Mouse (Mus musculus) stomach, postnatal 0 days (tissue): ENCODE measurements around the gene Bcas3. TPM values are rescaled to one million over a fixed set of nuclear protein-coding genes. Genes with fewer than 3 reads are reported as not detected.

Experiments used
- ATAC-seq: fragments of 200-750 bp; cut with Nextera tagmentation; 2 replicates; pipeline ENCODE4 v1.8.0; 2017; ENCODE audit not compliant: low FRiP score, low TSS enrichment
- DNase-seq: peaks from one replicate; pipeline ENCODE4 v3.0.0-alpha.2; 2016; ENCODE audit warnings: low spot score
- H3K27ac ChIP-seq: fragments of 300-500 bp; sonication (generic); replicated peaks from 2 replicates; pipeline ENCODE4 v1.5.1; 2014; ENCODE audit warnings: mild to moderate bottlenecking, control low read depth
- H3K27me3 ChIP-seq: fragments of 300-500 bp; sonication (generic); 2 replicates; pipeline ENCODE4 v1.6.1; 2014; ENCODE audit warnings: low read length; ENCODE audit not compliant: control insufficient read depth, insufficient read depth
- H3K36me3 ChIP-seq: fragments of 300-500 bp; sonication (generic); 2 replicates; pipeline ENCODE4 v1.6.1; 2014; ENCODE audit warnings: low read length, mixed read lengths; ENCODE audit not compliant: control insufficient read depth, insufficient read depth
- H3K4me1 ChIP-seq: fragments of 300-500 bp; sonication (generic); replicated peaks from 2 replicates; pipeline ENCODE4 v1.6.1; 2014; ENCODE audit warnings: antibody characterized with exemption; ENCODE audit not compliant: control insufficient read depth, insufficient read depth
- H3K4me2 ChIP-seq: fragments of 300-500 bp; sonication (generic); replicated peaks from 2 replicates; pipeline ENCODE4 v1.6.1; 2014; ENCODE audit warnings: low read depth, mild to moderate bottlenecking, control low read depth, moderate library complexity
- H3K4me3 ChIP-seq: fragments of 300-500 bp; sonication (generic); 2 replicates; pipeline ENCODE4 v1.5.1; 2014; ENCODE audit warnings: low read depth, low read length, control low read depth
- H3K9ac ChIP-seq: fragments of 300-500 bp; sonication (generic); 2 replicates; pipeline ENCODE4 v1.6.1; 2014; ENCODE audit warnings: mild to moderate bottlenecking, low read length, control low read depth, mixed read lengths
- H3K9me3 ChIP-seq: fragments of 300-500 bp; sonication (generic); 2 replicates; pipeline ENCODE4 v1.6.1; 2016; ENCODE audit warnings: low read length; ENCODE audit not compliant: control insufficient read depth
- CTCF ChIP-seq: IDR thresholded peaks from 2 replicates; pipeline ENCODE4 v1.5.1; 2016; ENCODE audit warnings: antibody characterized with exemption, low read depth, mild to moderate bottlenecking, moderate library complexity
- EP300 ChIP-seq: optimal IDR thresholded peaks from 2 replicates; pipeline ENCODE3; 2016; ENCODE audit warnings: antibody characterized with exemption
- WGBS: fragments of 180-500 bp; shearing (Covaris S2); extraction: QIAGEN DNeasy Blood & Tissue Kit; methylation state at CpG from one replicate; pipeline ENCODE4 v1.1.7; 2014; 5-methylcytosine and 5-hydroxymethylcytosine counted together
- polyA plus RNA-seq: library from polyadenylated mRNA; unstranded; fragments of >200 nt; fragmentation: Nextera tagmentation; extraction: Ambion mirVana; gene quantifications from 2 replicates; pipeline ENCODE4 v1.2.1, GENCODE M21; 2015

The Bcas3 gene
- polyA plus RNA-seq, 1 experiment from 2014 or later: 16.5 TPM

DNA sequence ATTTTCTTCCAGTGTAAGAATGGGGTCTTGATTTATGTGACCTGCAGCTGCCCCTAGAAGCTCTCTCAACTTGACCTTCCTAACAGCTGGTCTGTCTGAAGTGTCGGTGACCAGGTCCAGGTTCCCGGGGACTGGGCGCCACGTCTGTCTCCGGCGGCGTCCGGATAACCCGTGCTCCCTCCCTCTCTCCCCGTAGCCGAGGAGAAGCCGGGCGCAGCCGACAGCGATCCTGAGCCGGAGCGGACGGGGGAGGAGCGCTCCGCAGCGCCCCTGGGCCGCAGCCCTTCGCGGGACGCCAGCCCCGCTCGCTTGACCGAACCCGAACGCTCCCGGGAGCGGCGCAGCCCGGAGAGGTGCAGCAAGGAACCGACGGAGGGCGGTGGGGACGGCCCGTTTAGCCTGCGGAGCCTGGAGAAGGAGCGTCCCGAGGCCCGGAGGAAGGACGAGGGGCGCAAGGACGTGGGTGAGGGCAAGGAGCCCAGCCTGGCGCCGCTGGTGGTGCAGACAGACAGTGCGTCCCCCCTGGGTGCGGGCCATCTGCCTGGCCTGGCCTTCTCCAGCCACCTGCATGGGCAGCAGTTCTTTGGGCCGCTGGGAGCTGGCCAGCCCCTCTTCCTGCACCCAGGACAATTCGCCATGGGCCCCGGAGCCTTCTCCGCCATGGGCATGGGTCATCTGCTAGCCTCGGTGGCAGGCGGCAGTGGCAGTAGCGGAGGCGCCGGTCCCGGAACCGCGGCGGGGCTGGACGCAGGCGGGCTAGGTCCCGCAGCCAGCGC is 484.9 kb downstream of the Bcas3 start:
- WGBS: 16% methylated on average over 63 of the region's 67 CpGs
- no peaks in the 10 kb centered on the region for H3K9me3 ChIP-seq
- H3K27ac ChIP-seq: peak overlapping the region; percentile 63
- no peaks in the 10 kb centered on the region for H3K4me1 ChIP-seq
- H3K4me3 ChIP-seq: peak overlapping the region; percentile 60
- TF ChIP-seq EP300: no peak
- TF ChIP-seq CTCF: no peak
- peak overlapping the region; percentile 76 for H3K4me2 ChIP-seq
- H3K36me3 ChIP-seq: peaks cover 7% of the 10 kb centered on the region; the same call in 1 of the 2 replicates
- peaks cover 5% of the 10 kb centered on the region; the same call in 1 of the 2 replicates for H3K27me3 ChIP-seq
- DNase-seq (no peak), ATAC-seq (no peak)
- H3K9ac ChIP-seq: peak overlapping the region; percentile 71

DNA sequence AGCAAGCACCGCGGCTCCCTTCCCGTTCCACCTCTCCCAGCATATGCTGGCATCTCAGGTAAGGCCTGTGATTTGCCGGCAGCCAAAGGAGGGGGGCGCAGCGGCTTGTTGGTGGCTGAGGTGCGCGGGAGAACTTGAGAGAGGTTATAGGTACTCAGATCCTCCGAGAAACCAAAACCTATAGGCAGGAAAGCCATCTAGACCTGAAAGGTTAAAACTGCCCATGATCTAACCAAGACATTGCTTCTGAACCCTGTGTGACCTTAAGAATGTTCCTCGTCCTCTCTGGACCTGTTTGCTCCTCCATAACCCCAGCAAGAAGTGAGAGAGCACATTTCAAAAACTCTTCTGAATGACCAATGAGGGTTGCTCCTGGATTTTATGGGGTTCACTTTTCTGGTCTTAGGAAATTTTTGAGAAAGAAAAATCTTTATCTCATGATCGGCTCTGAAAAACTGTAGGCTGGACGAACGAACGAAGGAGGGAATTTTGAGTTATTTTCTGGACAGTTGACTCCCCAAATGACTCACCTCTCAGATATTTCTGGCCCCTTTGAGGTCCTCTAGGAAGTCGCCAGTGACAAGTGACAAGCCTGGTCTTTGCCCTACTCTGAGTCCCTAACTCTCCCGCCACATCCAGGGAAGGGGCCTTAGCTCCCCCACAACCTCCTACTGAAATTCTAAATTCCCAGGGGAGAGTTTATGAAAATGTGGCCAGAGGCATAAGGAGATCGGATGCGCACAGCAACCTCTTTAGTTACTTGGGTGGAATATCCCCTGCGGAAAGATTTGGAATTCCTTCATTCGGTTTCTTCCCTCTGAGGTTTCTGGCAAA is 485.7 kb downstream of the Bcas3 start:
- H3K4me2 ChIP-seq: peak overlapping the region; percentile 76
- TF ChIP-seq EP300 (no peak), CTCF (no peak)
- peaks cover 5% of the 10 kb centered on the region; the same call in 1 of the 2 replicates for H3K27me3 ChIP-seq
- peak overlapping the region; percentile 63 for H3K27ac ChIP-seq
- no peak for ATAC-seq
- no peak for DNase-seq
- peak overlapping the region; percentile 60 for H3K4me3 ChIP-seq
- H3K4me1 ChIP-seq: peaks cover 3% of the 10 kb centered on the region; the same call in 1 of the 2 replicates
- peak overlapping the region; percentile 71 for H3K9ac ChIP-seq
- peaks cover 7% of the 10 kb centered on the region; the same call in 1 of the 2 replicates for H3K36me3 ChIP-seq
- H3K9me3 ChIP-seq: no peaks in the 10 kb centered on the region
- 32% methylated on average over 20 of the region's 20 CpGs for WGBS

DNA sequence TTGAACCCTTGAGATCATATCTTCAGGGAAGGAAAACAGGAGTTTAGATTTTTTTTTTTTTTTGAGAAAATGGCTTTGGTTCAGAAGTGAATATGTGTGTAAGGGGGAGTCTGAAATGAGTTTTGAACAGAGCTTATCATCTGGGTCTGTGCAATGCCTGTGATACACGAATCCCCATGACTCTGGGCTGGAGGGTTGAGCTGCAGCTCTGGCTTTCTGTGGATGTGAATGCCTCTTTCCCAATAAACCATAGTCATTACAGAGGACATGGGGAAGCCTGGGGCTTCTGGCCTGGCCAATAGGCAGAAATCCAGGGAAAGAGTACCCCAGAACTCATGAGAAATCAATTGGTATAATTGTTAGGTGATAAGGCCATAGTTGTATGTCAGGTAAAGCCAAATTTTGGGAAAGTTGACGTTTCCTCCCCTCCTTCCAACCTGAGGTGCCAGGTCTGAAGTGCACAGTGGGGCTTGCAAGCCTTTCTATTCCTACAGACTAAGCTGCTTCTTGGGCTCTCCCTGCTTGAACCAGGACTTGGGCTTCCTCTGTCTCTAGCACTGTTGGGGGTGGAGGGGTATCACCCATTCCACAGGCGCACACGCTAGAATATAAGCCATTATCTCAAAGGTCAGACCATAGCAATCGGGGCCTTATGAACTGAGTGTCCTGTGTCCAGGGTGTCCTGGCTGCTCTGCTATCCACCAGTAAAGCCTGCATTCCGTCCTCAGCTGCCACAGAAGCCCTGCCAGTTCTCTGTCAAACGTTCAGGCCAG is 486.5 kb downstream of the Bcas3 start:
- ATAC-seq: no peak
- no peak for TF ChIP-seq CTCF
- no peak for TF ChIP-seq EP300
- peak overlapping the region; percentile 60 for H3K4me3 ChIP-seq
- no peaks in the 10 kb centered on the region for H3K9me3 ChIP-seq
- peaks cover 7% of the 10 kb centered on the region; the same call in 1 of the 2 replicates for H3K36me3 ChIP-seq
- H3K4me2 ChIP-seq: peak overlapping the region; percentile 48
- peak overlapping the region; percentile 58 for H3K9ac ChIP-seq
- H3K27ac ChIP-seq: peak overlapping the region; percentile 24; the same call in 1 of the 2 replicates
- H3K27me3 ChIP-seq: peaks cover 5% of the 10 kb centered on the region; the same call in 1 of the 2 replicates
- no peak for DNase-seq
- H3K4me1 ChIP-seq: peaks cover 4% of the 10 kb centered on the region; the same call in 1 of the 2 replicates
- 67% methylated on average over 7 of the region's 7 CpGs for WGBS

DNA sequence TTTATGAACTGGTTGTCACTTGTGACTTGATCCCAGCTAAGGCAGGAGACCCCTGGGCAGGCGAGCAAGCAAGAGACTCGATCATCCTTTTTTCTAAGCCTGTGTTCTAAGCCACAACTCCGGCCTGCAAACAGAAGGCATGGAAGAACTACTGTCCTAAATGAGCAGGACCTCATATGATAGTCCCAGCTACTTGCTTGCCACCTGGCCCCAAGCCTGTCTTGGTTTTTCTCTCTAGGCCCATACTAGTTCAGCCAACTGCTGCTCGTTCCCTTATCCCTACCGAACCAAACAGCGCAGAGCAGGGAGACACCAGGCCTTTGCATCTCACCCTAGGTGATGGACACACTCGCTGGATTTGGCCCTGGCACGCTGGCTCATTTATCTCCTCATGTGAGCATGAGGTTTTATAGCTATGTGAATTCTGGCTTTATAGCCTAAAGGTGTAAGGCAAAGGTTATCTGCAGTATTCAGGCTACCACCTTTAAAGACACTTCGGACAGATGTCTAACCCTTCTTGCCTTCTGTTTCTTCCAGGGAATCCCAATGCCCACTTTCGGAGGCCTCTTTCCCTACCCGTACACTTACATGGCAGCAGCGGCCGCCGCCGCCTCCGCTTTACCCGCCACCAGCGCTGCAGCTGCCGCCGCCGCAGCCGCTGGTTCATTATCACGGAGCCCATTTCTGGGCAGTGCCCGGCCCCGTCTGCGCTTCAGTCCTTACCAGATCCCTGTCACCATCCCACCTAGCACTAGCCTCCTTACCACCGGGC is 487.2 kb downstream of the Bcas3 start:
- Histone ChIP-seq H3K4me2 (peak overlapping the region; percentile 48), H3K27ac (peak overlapping the region; percentile 65), H3K27me3 (peaks cover 5% of the 10 kb centered on the region; the same call in 1 of the 2 replicates), H3K9ac (peak overlapping the region; percentile 58), H3K36me3 (peaks cover 7% of the 10 kb centered on the region; the same call in 1 of the 2 replicates), H3K4me3 (peak overlapping the region; percentile 60), H3K9me3 (no peaks in the 10 kb centered on the region), H3K4me1 (peaks cover 4% of the 10 kb centered on the region; the same call in 1 of the 2 replicates)
- TF ChIP-seq EP300 (no peak), CTCF (no peak)
- WGBS: 44% methylated on average over 27 of the region's 27 CpGs
- DNase-seq (no peak), ATAC-seq (no peak)

DNA sequence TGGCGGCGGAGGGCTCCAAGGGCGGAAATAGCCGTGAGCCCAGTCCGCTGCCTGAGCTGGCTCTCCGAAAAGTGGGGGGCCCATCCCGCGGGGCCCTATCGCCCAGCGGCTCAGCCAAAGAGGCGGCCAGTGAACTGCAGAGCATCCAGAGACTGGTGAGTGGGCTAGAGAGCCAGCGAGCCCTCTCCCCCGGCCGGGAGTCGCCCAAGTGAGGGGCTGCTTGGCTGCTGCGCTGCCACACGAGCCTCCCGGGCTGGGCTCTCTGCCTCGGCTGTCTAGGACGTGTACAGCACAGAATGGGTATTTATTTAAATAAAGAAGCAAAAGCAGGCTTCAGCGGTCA is 487.8 kb downstream of the Bcas3 start:
- Histone ChIP-seq H3K27me3 (peaks cover 5% of the 10 kb centered on the region; the same call in 1 of the 2 replicates), H3K9me3 (no peaks in the 10 kb centered on the region), H3K36me3 (peaks cover 7% of the 10 kb centered on the region; the same call in 1 of the 2 replicates), H3K9ac (peak overlapping the region; percentile 58), H3K4me3 (peak overlapping the region; percentile 60), H3K4me2 (peak overlapping the region; percentile 48), H3K27ac (peak overlapping the region; percentile 65), H3K4me1 (peaks cover 4% of the 10 kb centered on the region; the same call in 1 of the 2 replicates)
- 31% methylated on average over 21 of the region's 21 CpGs for WGBS
- DNase-seq (no peak), ATAC-seq (no peak)
- no peak for TF ChIP-seq CTCF
- TF ChIP-seq EP300: no peak
